Mouse (Mus musculus): ENCODE measurements at regions not wholly inside any gene's neighbourhood (a gene's known extent, or its start where the extent isn't known, plus 50 kb on each side); places are given as distances from the start of the nearest gene placed in this dataset.

GRCm38 (mm10) chr4:33740982-33741381 is 183.4 kb upstream of the Cnr1 start:
- Histone ChIP-seq H3K27ac (ENCODE audit: low read depth) (no peak overlapping the region), H3K4me2 (no peak overlapping the region), H3K4me1 (ENCODE audit: insufficient read depth) (no peaks in the 10 kb centered on the region), H3K36me3 (ENCODE audit: insufficient read depth) (no peaks in the 10 kb centered on the region), H3K9me3 (ENCODE audit: low read depth, low read length) (no peaks in the 10 kb centered on the region), H3K27me3 (ENCODE audit: insufficient read depth, low read length) (no peaks in the 10 kb centered on the region), H3K9ac (no peak overlapping the region), H3K4me3 (ENCODE audit: low read depth, low read length) (no peak overlapping the region)
- ATAC-seq (ENCODE audit: insufficient read depth) (no peak), DNase-seq (no peak)
- no peak for TF ChIP-seq CTCF (IDR thresholded peaks at IDR 0.05; ENCODE audit: low read depth)
- 83% methylated on average over 12 of the region's 12 CpGs for WGBS

- no peak overlapping the region for H3K4me3 ChIP-seq (ENCODE audit: low read depth, low read length)
- H3K9ac ChIP-seq = no peak overlapping the region
- ATAC-seq (ENCODE audit: insufficient read depth) = no peak
- H3K4me1 ChIP-seq (ENCODE audit: insufficient read depth) = no peaks in the 10 kb centered on the region
- H3K27ac ChIP-seq (ENCODE audit: low read depth) = no peak overlapping the region
- DNase-seq = no peak
- TF ChIP-seq CTCF (IDR thresholded peaks at IDR 0.05; ENCODE audit: low read depth) = no peak
- H3K36me3 ChIP-seq (ENCODE audit: insufficient read depth) = no peaks in the 10 kb centered on the region
- H3K27me3 ChIP-seq (ENCODE audit: insufficient read depth, low read length) = no peaks in the 10 kb centered on the region
- 84% methylated on average over 3 of the region's 3 CpGs for WGBS
- no peaks in the 10 kb centered on the region for H3K9me3 ChIP-seq (ENCODE audit: low read depth, low read length)
- H3K4me2 ChIP-seq = no peak overlapping the region
Measured at GRCm38 (mm10) chr4:33745180-33745579, 179.2 kb upstream of the Cnr1 start.

GRCm38 (mm10) chr4:33747316-33747895 is 177.0 kb upstream of the Cnr1 start:
- DNase-seq = peak; percentile 76
- WGBS = 55% methylated on average over 5 of the region's 5 CpGs
- H3K27ac ChIP-seq (ENCODE audit: low read depth) = no peak overlapping the region

GRCm38 (mm10) chr4:33767721-33768120 is 156.7 kb upstream of the Cnr1 start:
- no peaks in the 10 kb centered on the region for H3K4me1 ChIP-seq (ENCODE audit: insufficient read depth)
- H3K36me3 ChIP-seq (ENCODE audit: insufficient read depth) = no peaks in the 10 kb centered on the region
- ATAC-seq (ENCODE audit: insufficient read depth) (no peak), DNase-seq (peak; percentile 22)
- no peak for TF ChIP-seq CTCF (IDR thresholded peaks at IDR 0.05; ENCODE audit: low read depth)
- H3K27ac ChIP-seq (ENCODE audit: low read depth) = no peak overlapping the region
- H3K9ac ChIP-seq = no peak overlapping the region
- H3K4me2 ChIP-seq = no peak overlapping the region
- WGBS = 54% methylated on average over 2 of the region's 2 CpGs
- H3K27me3 ChIP-seq (ENCODE audit: insufficient read depth, low read length) = no peaks in the 10 kb centered on the region
- no peaks in the 10 kb centered on the region for H3K9me3 ChIP-seq (ENCODE audit: low read depth, low read length)
- H3K4me3 ChIP-seq (ENCODE audit: low read depth, low read length) = no peak overlapping the region

More at GRCm38 (mm10) chr4:33747316-33747895, 177.0 kb upstream of the Cnr1 start:
- no peak overlapping the region for H3K4me2 ChIP-seq
- H3K9me3 ChIP-seq (ENCODE audit: low read depth, low read length) = no peaks in the 10 kb centered on the region
- H3K27me3 ChIP-seq (ENCODE audit: insufficient read depth, low read length) = no peaks in the 10 kb centered on the region
- H3K9ac ChIP-seq = no peak overlapping the region
- TF ChIP-seq CTCF (IDR thresholded peaks at IDR 0.05; ENCODE audit: low read depth) = no peak
- no peaks in the 10 kb centered on the region for H3K36me3 ChIP-seq (ENCODE audit: insufficient read depth)
- no peaks in the 10 kb centered on the region for H3K4me1 ChIP-seq (ENCODE audit: insufficient read depth)
- ATAC-seq (ENCODE audit: insufficient read depth) = peak; percentile 54; the same call in 1 of the 2 replicates
- H3K4me3 ChIP-seq (ENCODE audit: low read depth, low read length) = no peak overlapping the region

- H3K27ac ChIP-seq (ENCODE audit: low read depth) = no peak overlapping the region
- no peak overlapping the region for H3K4me3 ChIP-seq (ENCODE audit: low read depth, low read length)
- H3K4me1 ChIP-seq (ENCODE audit: insufficient read depth) = no peaks in the 10 kb centered on the region
- H3K36me3 ChIP-seq (ENCODE audit: insufficient read depth) = no peaks in the 10 kb centered on the region
- WGBS = 69% methylated on average over 4 of the region's 4 CpGs
- H3K9ac ChIP-seq = no peak overlapping the region
- no peak for ATAC-seq (ENCODE audit: insufficient read depth)
- H3K9me3 ChIP-seq (ENCODE audit: low read depth, low read length) = no peaks in the 10 kb centered on the region
- no peak for DNase-seq
- H3K4me2 ChIP-seq = no peak overlapping the region
- H3K27me3 ChIP-seq (ENCODE audit: insufficient read depth, low read length) = no peaks in the 10 kb centered on the region
- TF ChIP-seq CTCF (IDR thresholded peaks at IDR 0.05; ENCODE audit: low read depth) = no peak
Measured at GRCm38 (mm10) chr4:33786027-33786426, 138.4 kb upstream of the Cnr1 start.

- no peak for ATAC-seq (ENCODE audit: insufficient read depth)
- no peak for TF ChIP-seq CTCF (IDR thresholded peaks at IDR 0.05; ENCODE audit: low read depth)
- H3K4me1 ChIP-seq (ENCODE audit: insufficient read depth) = no peaks in the 10 kb centered on the region
- 86% methylated on average over 4 of the region's 4 CpGs for WGBS
- no peaks in the 10 kb centered on the region for H3K9me3 ChIP-seq (ENCODE audit: low read depth, low read length)
- H3K9ac ChIP-seq = no peak overlapping the region
- H3K27ac ChIP-seq (ENCODE audit: low read depth) = no peak overlapping the region
- no peak overlapping the region for H3K4me3 ChIP-seq (ENCODE audit: low read depth, low read length)
- H3K36me3 ChIP-seq (ENCODE audit: insufficient read depth) = no peaks in the 10 kb centered on the region
- H3K4me2 ChIP-seq = no peak overlapping the region
- no peaks in the 10 kb centered on the region for H3K27me3 ChIP-seq (ENCODE audit: insufficient read depth, low read length)
- DNase-seq = no peak
Measured at GRCm38 (mm10) chr4:33786958-33787357, 137.4 kb upstream of the Cnr1 start.

GRCm38 (mm10) chr4:33793398-33793797 is 131.0 kb upstream of the Cnr1 start:
- no peak for DNase-seq
- 85% methylated on average over 8 of the region's 8 CpGs for WGBS
- no peak overlapping the region for H3K9ac ChIP-seq
- H3K4me1 ChIP-seq (ENCODE audit: insufficient read depth) = no peaks in the 10 kb centered on the region
- H3K4me3 ChIP-seq (ENCODE audit: low read depth, low read length) = no peak overlapping the region
- no peaks in the 10 kb centered on the region for H3K9me3 ChIP-seq (ENCODE audit: low read depth, low read length)
- H3K27me3 ChIP-seq (ENCODE audit: insufficient read depth, low read length) = no peaks in the 10 kb centered on the region
- ATAC-seq (ENCODE audit: insufficient read depth) = no peak
- H3K36me3 ChIP-seq (ENCODE audit: insufficient read depth) = no peaks in the 10 kb centered on the region
- H3K4me2 ChIP-seq = no peak overlapping the region
- TF ChIP-seq CTCF (IDR thresholded peaks at IDR 0.05; ENCODE audit: low read depth) = no peak
- no peak overlapping the region for H3K27ac ChIP-seq (ENCODE audit: low read depth)

- ATAC-seq (ENCODE audit: insufficient read depth) = no peak
- WGBS = 93% methylated on average over 3 of the region's 3 CpGs
Measured at GRCm38 (mm10) chr4:33795461-33795860, 128.9 kb upstream of the Cnr1 start.

More at GRCm38 (mm10) chr4:33795461-33795860, 128.9 kb upstream of the Cnr1 start:
- no peak overlapping the region for H3K4me2 ChIP-seq
- H3K27ac ChIP-seq (ENCODE audit: low read depth) = no peak overlapping the region
- no peak for TF ChIP-seq CTCF (IDR thresholded peaks at IDR 0.05; ENCODE audit: low read depth)
- DNase-seq = no peak
- H3K4me1 ChIP-seq (ENCODE audit: insufficient read depth) = no peaks in the 10 kb centered on the region
- no peaks in the 10 kb centered on the region for H3K36me3 ChIP-seq (ENCODE audit: insufficient read depth)
- no peaks in the 10 kb centered on the region for H3K27me3 ChIP-seq (ENCODE audit: insufficient read depth, low read length)
- no peaks in the 10 kb centered on the region for H3K9me3 ChIP-seq (ENCODE audit: low read depth, low read length)
- no peak overlapping the region for H3K9ac ChIP-seq
- H3K4me3 ChIP-seq (ENCODE audit: low read depth, low read length) = no peak overlapping the region

Measured in lung, embryonic 14.5 days (tissue).